Mouse (Mus musculus) forebrain, embryonic 12.5 days (tissue): ENCODE measurements around the gene Pgm2. TPM values are rescaled to one million over a fixed set of nuclear protein-coding genes. Genes with fewer than 3 reads are reported as not detected.

Experiments used
- ATAC-seq: fragments of 200-750 bp; cut with Nextera tagmentation; 2 replicates; pipeline ENCODE4 v1.8.0; 2017; ENCODE audit warnings: moderate TSS enrichment; ENCODE audit not compliant: low FRiP score
- H3K27ac ChIP-seq: fragments of 300-500 bp; sonication (generic); 2 replicates; pipeline ENCODE4 v1.5.1; 2016; ENCODE audit warnings: mild to moderate bottlenecking
- H3K27me3 ChIP-seq: fragments of 300-500 bp; sonication (generic); 2 replicates; pipeline ENCODE4 v1.6.1; 2016; ENCODE audit warnings: mild to moderate bottlenecking
- H3K36me3 ChIP-seq: fragments of 300-500 bp; sonication (generic); replicated peaks from 2 replicates; pipeline ENCODE4 v1.6.1; 2016; ENCODE audit warnings: mild to moderate bottlenecking
- H3K4me1 ChIP-seq: fragments of 300-500 bp; sonication (generic); 2 replicates; pipeline ENCODE4 v1.6.1; 2016
- H3K4me2 ChIP-seq: fragments of 300-500 bp; sonication (generic); 2 replicates; pipeline ENCODE4 v1.6.1; 2016; ENCODE audit warnings: mild to moderate bottlenecking, moderate library complexity
- H3K4me3 ChIP-seq: fragments of 300-500 bp; sonication (generic); replicated peaks from 2 replicates; pipeline ENCODE4 v1.5.1; 2016; ENCODE audit warnings: mild to moderate bottlenecking
- H3K9ac ChIP-seq: fragments of 300-500 bp; sonication (generic); 2 replicates; pipeline ENCODE4 v1.6.1; 2016; ENCODE audit warnings: mild to moderate bottlenecking
- H3K9me3 ChIP-seq: fragments of 300-500 bp; sonication (generic); 2 replicates; pipeline ENCODE4 v1.6.1; 2016
- WGBS: fragments of 180-500 bp; shearing (Covaris S2); methylation state at CpG from one replicate; pipeline ENCODE4 v1.1.7; 2016; 5-methylcytosine and 5-hydroxymethylcytosine counted together
- polyA plus RNA-seq: library from polyadenylated mRNA; unstranded; fragments of >200 nt; fragmentation: Nextera tagmentation; extraction: Ambion mirVana; gene quantifications from 2 replicates; pipeline ENCODE4 v1.2.1, GENCODE M21; 2016

Gene Pgm2
- polyA plus RNA-seq, 1 experiment from 2014 or later = 31.5 TPM

GRCm38 (mm10) chr5:64155861-64156550 is 63.3 kb downstream of the Pgm2 start, which contains the start of gene Tbc1d1:
TSS of gene Tbc1d1 (plus strand) at chr5:64156305.
- Histone ChIP-seq H3K36me3 (no peaks in the 10 kb centered on the region), H3K27ac (no peak within 1 kb of the TSS), H3K27me3 (peaks cover 34% of the 10 kb centered on the region), H3K4me3 (no peak within 1 kb of the TSS), H3K4me2 (no peak within 1 kb of the TSS), H3K9me3 (no peaks in the 10 kb centered on the region), H3K9ac (no peak within 1 kb of the TSS), H3K4me1 (peaks cover 10% of the 10 kb centered on the region)
- no peak for ATAC-seq
- 66% methylated on average over 11 of the region's 11 CpGs for WGBS

- no peaks in the 10 kb centered on the region for H3K9me3 ChIP-seq
- H3K4me3 ChIP-seq = no peak overlapping the region
- ATAC-seq = no peak
- whole genome bisulfite sequencing = 66% methylated on average over 4 of the region's 4 CpGs
- H3K9ac ChIP-seq = no peak overlapping the region
- peaks cover 40% of the 10 kb centered on the region for H3K27me3 ChIP-seq
- no peak overlapping the region for H3K27ac ChIP-seq
- peaks cover 13% of the 10 kb centered on the region for H3K4me1 ChIP-seq
- no peak overlapping the region for H3K4me2 ChIP-seq
- no peaks in the 10 kb centered on the region for H3K36me3 ChIP-seq
Measured at GRCm38 (mm10) chr5:64156579-64156978, 63.8 kb downstream of the Pgm2 start.

- no peak overlapping the region for H3K27ac ChIP-seq
- no peak overlapping the region for H3K4me2 ChIP-seq
- H3K9ac ChIP-seq = no peak overlapping the region
- H3K27me3 ChIP-seq = peaks cover 46% of the 10 kb centered on the region
- 37% methylated on average over 1 of the region's 1 CpGs for WGBS
- H3K4me3 ChIP-seq = no peak overlapping the region
- H3K9me3 ChIP-seq = no peaks in the 10 kb centered on the region
- no peaks in the 10 kb centered on the region for H3K36me3 ChIP-seq
- H3K4me1 ChIP-seq = peaks cover 13% of the 10 kb centered on the region
- ATAC-seq = no peak
Measured at GRCm38 (mm10) chr5:64157926-64158325, 65.2 kb downstream of the Pgm2 start.

GRCm38 (mm10) chr5:64158501-64158900 is 65.8 kb downstream of the Pgm2 start:
- Histone ChIP-seq H3K9me3 (no peaks in the 10 kb centered on the region), H3K9ac (no peak overlapping the region), H3K27me3 (peaks cover 46% of the 10 kb centered on the region), H3K4me2 (peak overlapping the region; percentile 99; the same call in 1 of the 2 replicates), H3K4me1 (peaks cover 13% of the 10 kb centered on the region), H3K36me3 (no peaks in the 10 kb centered on the region), H3K4me3 (peak overlapping the region; percentile 70; the same call in 1 of the 2 replicates), H3K27ac (no peak overlapping the region)
- no peak for ATAC-seq
- 47% methylated on average over 4 of the region's 4 CpGs for WGBS

- WGBS = under 1% methylated on average over 38 of the region's 39 CpGs
- H3K9ac ChIP-seq = peak overlapping the region; percentile 70
- H3K27ac ChIP-seq = no peak overlapping the region
- H3K9me3 ChIP-seq = no peaks in the 10 kb centered on the region
- peak overlapping the region; percentile 70 for H3K4me3 ChIP-seq
- H3K36me3 ChIP-seq = no peaks in the 10 kb centered on the region
- peaks cover 46% of the 10 kb centered on the region for H3K27me3 ChIP-seq
- peak overlapping the region; percentile 99 for H3K4me2 ChIP-seq
- H3K4me1 ChIP-seq = peaks cover 13% of the 10 kb centered on the region
- peak; percentile 62 for ATAC-seq
Measured at GRCm38 (mm10) chr5:64159065-64159780, 66.5 kb downstream of the Pgm2 start.

GRCm38 (mm10) chr5:64159781-64160704 is 67.3 kb downstream of the Pgm2 start:
- H3K9me3 ChIP-seq = no peaks in the 10 kb centered on the region
- H3K4me1 ChIP-seq = peaks cover 13% of the 10 kb centered on the region
- H3K4me2 ChIP-seq = peak overlapping the region; percentile 99
- H3K4me3 ChIP-seq = peak overlapping the region; percentile 70
- peak; percentile 82 for ATAC-seq
- WGBS = under 1% methylated on average over 55 of the region's 63 CpGs
- peak overlapping the region; percentile 70 for H3K9ac ChIP-seq
- no peaks in the 10 kb centered on the region for H3K36me3 ChIP-seq
- peaks cover 46% of the 10 kb centered on the region for H3K27me3 ChIP-seq
- H3K27ac ChIP-seq = no peak overlapping the region

GRCm38 (mm10) chr5:64160705-64161391 is 68.1 kb downstream of the Pgm2 start:
- no peak overlapping the region for H3K27ac ChIP-seq
- peaks cover 46% of the 10 kb centered on the region for H3K27me3 ChIP-seq
- 2% methylated on average over 19 of the region's 23 CpGs for WGBS
- no peaks in the 10 kb centered on the region for H3K9me3 ChIP-seq
- peak; percentile 1; the same call in 1 of the 2 replicates for ATAC-seq
- H3K4me2 ChIP-seq = peak overlapping the region; percentile 99
- peak overlapping the region; percentile 70 for H3K9ac ChIP-seq
- peak overlapping the region; percentile 70 for H3K4me3 ChIP-seq
- H3K4me1 ChIP-seq = peaks cover 13% of the 10 kb centered on the region
- no peaks in the 10 kb centered on the region for H3K36me3 ChIP-seq

- peaks cover 41% of the 10 kb centered on the region for H3K27me3 ChIP-seq
- no peaks in the 10 kb centered on the region for H3K36me3 ChIP-seq
- no peak overlapping the region for H3K4me3 ChIP-seq
- H3K27ac ChIP-seq = no peak overlapping the region
- no peak overlapping the region for H3K4me2 ChIP-seq
- no peak for ATAC-seq
- no peak overlapping the region for H3K9ac ChIP-seq
- whole genome bisulfite sequencing = 83% methylated on average over 3 of the region's 3 CpGs
- no peaks in the 10 kb centered on the region for H3K9me3 ChIP-seq
- H3K4me1 ChIP-seq = peaks cover 13% of the 10 kb centered on the region
Measured at GRCm38 (mm10) chr5:64161917-64162316, 69.2 kb downstream of the Pgm2 start.

- peaks cover 41% of the 10 kb centered on the region for H3K27me3 ChIP-seq
- H3K27ac ChIP-seq = no peak overlapping the region
- 78% methylated on average over 5 of the region's 5 CpGs for WGBS
- ATAC-seq = no peak
- H3K9ac ChIP-seq = no peak overlapping the region
- no peaks in the 10 kb centered on the region for H3K9me3 ChIP-seq
- H3K4me3 ChIP-seq = no peak overlapping the region
- peaks cover 13% of the 10 kb centered on the region for H3K4me1 ChIP-seq
- no peak overlapping the region for H3K4me2 ChIP-seq
- no peaks in the 10 kb centered on the region for H3K36me3 ChIP-seq
Measured at GRCm38 (mm10) chr5:64162582-64162981, 69.8 kb downstream of the Pgm2 start.

GRCm38 (mm10) chr5:64164414-64164813 is 71.7 kb downstream of the Pgm2 start:
- Histone ChIP-seq H3K9me3 (no peaks in the 10 kb centered on the region), H3K4me3 (no peak overlapping the region), H3K36me3 (no peaks in the 10 kb centered on the region), H3K4me2 (no peak overlapping the region), H3K27ac (no peak overlapping the region), H3K9ac (no peak overlapping the region), H3K27me3 (peaks cover 23% of the 10 kb centered on the region), H3K4me1 (peaks cover 8% of the 10 kb centered on the region)
- WGBS = 86% methylated on average over 3 of the region's 3 CpGs
- ATAC-seq = no peak

GRCm38 (mm10) chr5:64165826-64166225 is 73.1 kb downstream of the Pgm2 start:
- H3K9ac ChIP-seq = no peak overlapping the region
- no peaks in the 10 kb centered on the region for H3K9me3 ChIP-seq
- H3K4me3 ChIP-seq = no peak overlapping the region
- H3K4me2 ChIP-seq = no peak overlapping the region
- ATAC-seq = no peak
- H3K27ac ChIP-seq = no peak overlapping the region
- WGBS = 61% methylated on average over 2 of the region's 2 CpGs
- H3K4me1 ChIP-seq = peaks cover 4% of the 10 kb centered on the region
- H3K27me3 ChIP-seq = peaks cover 14% of the 10 kb centered on the region
- no peaks in the 10 kb centered on the region for H3K36me3 ChIP-seq
